In genomic region chr11:63136205-63136604, GRCm38 (mm10) we compare ENCODE assay signal across 7 mouse cellular contexts. TPM values are rescaled to one million over a fixed set of nuclear protein-coding genes. Genes with fewer than 3 reads are reported as not detected.
DNase-seq lines count a peak whose midpoint lies in the region; ATAC-seq lines count a peak whose summit lies in the region.

No protein-coding gene starts in this region.

- DNase-seq in ovary, postnatal 14 days (ENCODE audit: low spot score), result peak; percentile 13
- no peak for DNase-seq in ovary, postnatal 10 days (ENCODE audit: low spot score)
- DNase-seq in fat pad, adult 2 months (ENCODE audit: extremely low read depth, low read depth, low spot score), result peak; percentile 85
- peak; percentile 78 for DNase-seq in kidney, adult 9 months
- no peak for DNase-seq in spleen, postnatal 4 days (ENCODE audit: low spot score in 2 of 2)

- ATAC-seq in activated CD4-positive, CD25-positive, alpha-beta regulatory T cell, adult 4 months, result no peak

- H3K36me3 ChIP-seq in macrophage (ENCODE audit: inconsistent target), result peaks cover 58% of the 10 kb centered on the region

- peak overlapping the region; percentile 96 for H3K27ac ChIP-seq in macrophage

- WGBS in macrophage (ENCODE audit: missing documents), result 68% methylated on average over 6 of the region's 6 CpGs

- H3K79me2 ChIP-seq in macrophage (ENCODE audit: inconsistent target), result peaks cover 98% of the 10 kb centered on the region

- no peak overlapping the region for H3K4me3 ChIP-seq in macrophage (ENCODE audit: inconsistent target)

RNA-seq across cellular contexts. Expression of gene Pmp22, which starts 7.4 kb away (rescaled TPM):
- total RNA-seq in macrophage (2018; cell fraction: chromatin; rRNA removed), result 100 to 1,000 TPM in 14 of 26 experiments, 10 to 100 TPM in 12; 22.6 to 353 (median 103) TPM
- 100 to 1,000 TPM; 151 to 861 (median 432) TPM for total RNA-seq in macrophage (2018; cell fraction: cytosol; rRNA removed)
- total RNA-seq in macrophage (2018; cell fraction: nucleus; rRNA removed), result 100 to 1,000 TPM; 123 to 812 (median 316) TPM
- 533 to 609 TPM (median 558 TPM) in 3 replicates for polyA plus RNA-seq in macrophage (2018)
- not detected for polyA plus RNA-seq in activated CD4-positive, CD25-positive, alpha-beta regulatory T cell, adult 4 months (2017; shearing (Covaris generic))

Comparison
In these comparisons a context has a peak if more than half of its experiments do, and no peak if none do; other contexts are left out.
1. DNase-seq: peak in ovary, postnatal 14 days (single experiment), fat pad, adult 2 months (single experiment) and kidney, adult 9 months (single experiment); none in ovary, postnatal 10 days (single experiment) and spleen, postnatal 4 days (0 of 2).
2. RNA of gene Pmp22, which starts 7.4 kb away (polyA plus RNA-seq): 533 to 609 TPM in macrophage; not detected in activated CD4-positive, CD25-positive, alpha-beta regulatory T cell, adult 4 months; every median in the first group is over 100 times any median in the second.